Mouse (Mus musculus): Measurements from ENCODE around the gene Capzb.

DNA sequence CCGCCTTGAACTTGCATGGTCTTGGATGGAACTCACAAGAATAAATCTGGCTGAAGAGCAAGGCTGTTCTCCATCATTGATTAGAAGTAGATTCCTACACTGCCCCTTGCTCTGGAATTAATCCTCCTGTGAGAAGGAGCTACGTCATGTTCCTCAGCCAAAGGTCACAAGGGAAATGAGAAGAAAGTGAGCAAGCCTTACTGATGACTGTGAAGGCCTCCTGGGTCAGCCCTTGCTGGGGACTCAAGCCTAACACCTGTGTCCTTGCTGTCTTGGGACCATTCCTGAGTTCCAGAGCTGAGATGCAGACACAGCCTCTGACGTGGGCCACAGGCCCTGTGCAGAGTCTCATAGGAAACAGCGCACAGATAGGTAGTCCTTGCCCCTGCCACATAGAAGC, 33.2 kb downstream of the Capzb start:
- TF ChIP-seq EP300 (IDR thresholded peaks at IDR 0.05; ENCODE audit: low read length) (no peak), POLR2A (IDR thresholded peaks at IDR 0.05; ENCODE audit: low read depth, low read length) (no peak), MAFK (IDR thresholded peaks at IDR 0.05; ENCODE audit: insufficient replicate concordance, low read length) (no peak), HCFC1 (IDR thresholded peaks at IDR 0.05; ENCODE audit: low read depth, low read length) (no peak), TBP (conservative IDR thresholded peaks at IDR 0.05; ENCODE audit: low read depth, low read length) (no peak), MYC (IDR thresholded peaks at IDR 0.05; ENCODE audit: low read depth, low read length) (no peak), ZKSCAN1 (IDR thresholded peaks at IDR 0.05; ENCODE audit: borderline replicate concordance, low read depth, low read length) (no peak)
